Mouse (Mus musculus) macrophage (primary cell): ENCODE data around the gene Tcf23. TPM values are rescaled to one million over a fixed set of nuclear protein-coding genes. Genes with fewer than 3 reads are reported as not detected.

Source experiments
- H3K27ac ChIP-seq: fragments of 350-480 bp; formaldehyde crosslinking; 2 replicates; pipeline ENCODE4 v1.9.0; 2021
- H3K36me3 ChIP-seq: fragments of 350-480 bp; formaldehyde crosslinking; 2 replicates; pipeline ENCODE4 v1.9.0; 2021; ENCODE audit errors: inconsistent target
- H3K4me3 ChIP-seq: fragments of 350-480 bp; formaldehyde crosslinking; 2 replicates; pipeline ENCODE4 v1.9.0; 2021; ENCODE audit errors: inconsistent target
- H3K79me2 ChIP-seq: fragments of 350-480 bp; formaldehyde crosslinking; 2 replicates; pipeline ENCODE4 v1.9.0; 2021; ENCODE audit errors: inconsistent target
- WGBS: methylation state at CpG from one replicate; pipeline ENCODE4 v1.1.7; 2026; ENCODE audit warnings: inconsistent platforms; ENCODE audit not compliant: missing documents; 5-methylcytosine and 5-hydroxymethylcytosine counted together
- polyA plus RNA-seq: library from polyadenylated mRNA; stranded (reverse); fragments of 250-400 nt; gene quantifications from 3 replicates; pipeline ENCODE4 v1.2.4, GENCODE M21; 2018; ENCODE audit warnings: inconsistent platforms

Gene Tcf23
- polyA plus RNA-seq, 1 experiment from 2014 or later = not detected

DNA sequence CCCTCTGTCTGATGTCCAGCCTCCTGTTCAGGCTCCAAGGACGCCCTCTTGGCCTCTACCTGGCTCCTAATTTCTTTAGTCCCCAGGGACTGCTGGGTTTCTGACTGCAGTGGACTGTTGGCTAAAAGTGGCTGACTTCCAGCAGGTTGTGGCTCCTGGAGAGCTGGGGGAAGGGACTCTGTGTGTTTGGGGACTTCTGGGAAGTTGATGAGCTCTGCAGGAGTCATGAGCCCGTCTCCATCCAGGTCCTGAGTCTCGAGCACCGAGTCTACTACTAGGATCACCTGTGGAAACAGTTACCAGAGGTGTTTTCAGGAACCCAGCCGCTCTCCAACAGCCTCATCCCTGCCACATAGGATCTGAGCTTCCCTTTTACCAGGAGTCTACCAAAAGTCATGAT, 34.8 kb upstream of the Tcf23 start:
- H3K79me2 ChIP-seq = no peaks in the 10 kb centered on the region
- no peak overlapping the region for H3K27ac ChIP-seq
- H3K4me3 ChIP-seq = no peak overlapping the region
- no peaks in the 10 kb centered on the region for H3K36me3 ChIP-seq
- WGBS = 81% methylated on average over 5 of the region's 5 CpGs

DNA sequence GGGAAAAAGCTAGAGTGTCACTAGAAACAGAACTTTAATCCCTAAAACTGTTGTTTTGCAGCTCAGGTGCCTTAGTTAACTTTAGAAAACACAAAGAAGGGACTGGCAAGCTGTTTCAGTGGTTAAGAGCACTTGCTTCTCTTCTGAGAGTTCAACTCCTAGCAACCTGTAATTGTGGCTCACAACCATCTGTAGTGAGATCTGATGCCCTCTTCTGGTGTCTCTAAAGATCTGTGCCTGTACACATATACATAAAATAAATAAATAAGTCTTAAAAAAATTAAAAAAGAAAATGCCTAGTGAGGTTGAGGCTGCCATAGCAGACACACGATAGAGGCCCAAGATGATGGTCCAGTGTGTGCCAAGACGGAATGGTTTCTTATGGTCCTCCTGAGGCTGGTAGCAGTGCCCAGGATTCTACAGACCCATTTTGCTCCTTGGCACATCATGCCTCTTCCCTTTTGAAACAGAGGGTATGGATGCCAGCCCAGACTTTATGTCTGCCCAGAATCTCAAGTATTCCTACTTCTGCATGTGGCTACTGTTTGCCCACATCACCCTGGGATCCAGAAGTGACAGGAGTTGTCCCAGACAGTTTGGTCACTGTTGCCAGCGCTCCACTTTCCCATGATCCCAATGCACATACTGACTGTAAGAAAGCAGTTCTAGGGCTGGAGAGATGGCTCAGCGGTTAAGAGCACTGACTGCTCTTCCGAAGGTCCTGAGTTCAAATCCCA, 33.6 kb upstream of the Tcf23 start:
- no peaks in the 10 kb centered on the region for H3K36me3 ChIP-seq
- H3K4me3 ChIP-seq = no peak overlapping the region
- WGBS = 94% methylated on average over 5 of the region's 5 CpGs
- H3K27ac ChIP-seq = no peak overlapping the region
- H3K79me2 ChIP-seq = no peaks in the 10 kb centered on the region

DNA sequence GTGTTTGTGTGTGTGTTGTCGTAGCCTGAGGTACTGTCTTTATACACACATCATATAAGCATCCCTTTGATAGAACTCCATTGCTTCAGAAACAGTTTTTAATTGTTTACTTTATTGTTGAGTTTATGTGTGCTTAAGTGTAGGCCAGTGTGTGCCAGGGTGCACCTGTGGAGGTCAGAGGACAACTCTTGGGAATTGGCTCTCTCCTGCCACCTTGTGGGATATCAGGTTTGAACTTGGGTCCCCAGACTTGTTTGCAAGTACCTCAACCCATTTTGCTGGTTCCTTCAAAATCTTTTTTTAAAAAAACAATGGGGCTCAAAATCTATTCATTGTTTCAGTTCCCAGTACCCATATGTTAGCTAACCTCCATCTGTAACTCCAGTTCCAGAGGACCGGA, 25.5 kb upstream of the Tcf23 start:
- Histone ChIP-seq H3K4me3 (no peak overlapping the region), H3K79me2 (no peaks in the 10 kb centered on the region), H3K36me3 (no peaks in the 10 kb centered on the region), H3K27ac (no peak overlapping the region)
- WGBS = 94% methylated on average over 2 of the region's 2 CpGs

DNA sequence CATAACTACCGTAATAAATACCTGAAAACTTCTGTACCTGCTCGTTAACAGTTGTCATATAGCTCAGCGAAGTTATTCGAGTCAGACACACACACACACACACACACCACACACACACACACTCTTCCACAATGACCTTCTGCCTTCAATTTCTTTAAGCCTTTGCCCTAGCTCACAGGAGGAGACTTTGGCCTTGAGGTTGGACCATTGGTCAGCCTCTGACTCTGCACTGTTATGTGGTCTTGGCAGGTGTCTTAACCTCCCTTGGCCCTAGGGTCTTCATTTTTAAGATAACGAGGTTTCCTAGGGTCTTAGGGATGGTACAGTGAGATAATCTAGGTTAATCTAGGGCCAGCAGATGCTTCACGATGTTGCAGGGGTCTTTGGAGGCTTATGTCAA, 24.1 kb upstream of the Tcf23 start:
- no peak overlapping the region for H3K27ac ChIP-seq
- 97% methylated on average over 6 of the region's 6 CpGs for WGBS
- H3K36me3 ChIP-seq = no peaks in the 10 kb centered on the region
- no peak overlapping the region for H3K4me3 ChIP-seq
- no peaks in the 10 kb centered on the region for H3K79me2 ChIP-seq

DNA sequence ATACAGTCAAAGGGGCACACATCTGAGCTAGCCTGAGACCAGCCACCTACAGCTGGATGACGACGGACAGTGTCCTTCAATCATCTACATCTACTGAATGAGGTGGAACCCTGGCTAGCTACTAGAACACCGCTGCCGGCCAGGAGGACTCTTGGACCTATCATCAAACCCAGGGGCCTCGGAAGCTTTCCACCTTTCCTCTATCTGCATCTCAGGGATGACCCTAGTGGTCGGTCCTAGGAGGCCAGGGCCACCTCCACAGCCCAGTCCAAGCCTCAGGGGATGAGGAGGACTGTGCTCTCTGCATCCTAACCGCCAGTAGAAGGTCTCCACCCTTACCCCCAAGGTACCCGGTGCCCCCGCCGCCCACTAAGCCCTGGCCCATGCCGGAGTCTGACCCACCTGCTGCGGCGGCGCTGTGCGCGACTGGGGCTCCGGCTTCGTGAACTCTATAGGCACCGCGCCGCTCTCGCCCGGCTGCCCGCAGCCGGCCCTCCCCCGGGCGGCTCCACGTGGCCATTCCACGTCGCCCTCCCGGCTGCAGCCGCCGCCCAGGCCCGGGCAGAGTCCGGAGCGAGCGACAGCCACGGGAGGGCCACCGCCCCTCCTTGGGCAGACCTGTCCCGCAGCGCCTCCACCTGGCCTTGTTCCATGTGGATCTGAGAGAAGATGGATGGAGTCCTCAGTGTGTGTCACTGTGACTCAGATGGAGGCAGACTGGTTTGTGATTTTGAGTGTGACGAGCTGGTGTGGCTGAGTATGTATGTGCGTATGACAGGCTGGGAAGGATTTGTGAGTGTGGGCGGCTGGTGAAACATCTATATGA, 23.3 kb upstream of the Tcf23 start, which contains the start of gene Cgref1:
Cgref1 (minus strand) TSS at position 636 of the 826 bp plus-strand sequence.
- Histone ChIP-seq H3K79me2 (no peaks in the 10 kb centered on the region; the same call in 1 of the 2 replicates), H3K27ac (no peak within 1 kb of the TSS), H3K36me3 (no peaks in the 10 kb centered on the region), H3K4me3 (no peak within 1 kb of the TSS)
- 17% methylated on average over 40 of the region's 44 CpGs for WGBS

DNA sequence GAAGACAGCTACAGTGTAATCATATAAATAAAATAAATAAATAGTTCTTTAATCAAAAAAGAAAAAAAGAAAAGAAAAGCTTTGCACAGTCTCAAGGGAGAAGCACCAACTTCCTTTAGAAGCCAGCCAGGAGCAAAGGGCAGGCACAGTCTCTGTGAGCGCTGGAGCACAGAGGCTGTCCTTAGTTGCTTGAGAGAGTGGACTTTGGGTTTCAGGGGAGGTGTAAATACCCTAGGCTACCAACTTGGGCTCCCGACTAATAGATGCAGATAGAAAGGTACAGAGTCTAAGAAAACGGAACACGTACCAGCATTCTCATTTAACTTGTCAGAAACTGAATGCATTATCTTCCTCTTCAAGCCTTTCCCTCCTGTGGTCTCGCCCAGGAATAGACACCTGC, 19.8 kb upstream of the Tcf23 start:
- WGBS = 89% methylated on average over 5 of the region's 5 CpGs
- Histone ChIP-seq H3K36me3 (peaks cover 5% of the 10 kb centered on the region; the same call in 1 of the 2 replicates), H3K4me3 (no peak overlapping the region), H3K79me2 (no peaks in the 10 kb centered on the region; the same call in 1 of the 2 replicates), H3K27ac (no peak overlapping the region)

DNA sequence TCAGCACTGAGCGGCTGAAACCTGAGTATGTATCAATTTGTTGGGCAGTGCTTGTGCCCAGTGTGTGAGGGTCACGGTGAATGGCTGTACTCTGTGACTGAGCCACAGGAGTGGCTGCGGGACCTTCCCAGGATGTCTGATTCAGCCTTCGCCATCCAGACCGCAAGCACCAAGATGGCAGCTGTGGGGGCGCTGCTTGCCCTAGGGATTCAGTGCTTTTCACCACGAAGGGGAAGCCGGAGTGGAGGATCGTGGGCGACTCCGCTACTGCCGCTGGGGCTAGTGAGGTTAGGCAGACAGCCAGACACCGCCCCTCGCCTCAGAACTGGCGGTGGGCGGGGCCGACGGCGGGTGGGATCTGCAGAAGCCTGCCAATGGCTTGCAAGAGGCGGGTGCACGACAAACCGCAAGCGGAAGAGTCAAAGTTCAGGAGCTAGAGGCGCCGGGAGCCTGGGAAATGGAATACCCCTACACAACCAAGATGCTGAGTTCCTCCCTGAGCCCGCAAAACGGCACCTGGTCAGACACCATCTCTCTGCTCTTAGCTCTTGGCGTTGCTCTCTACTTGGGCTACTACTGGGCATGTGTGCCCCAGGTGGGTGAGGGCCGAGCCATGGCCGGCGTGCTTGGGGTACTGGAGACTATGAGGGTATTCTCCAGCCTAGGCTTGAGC, 18.7 kb upstream of the Tcf23 start:
- H3K4me3 ChIP-seq = peak overlapping the region; percentile 73
- WGBS = under 1% methylated on average over 30 of the region's 31 CpGs
- peak overlapping the region; percentile 48 for H3K27ac ChIP-seq
- H3K36me3 ChIP-seq = peaks cover 16% of the 10 kb centered on the region; the same call in 1 of the 2 replicates
- no peaks in the 10 kb centered on the region; the same call in 1 of the 2 replicates for H3K79me2 ChIP-seq

DNA sequence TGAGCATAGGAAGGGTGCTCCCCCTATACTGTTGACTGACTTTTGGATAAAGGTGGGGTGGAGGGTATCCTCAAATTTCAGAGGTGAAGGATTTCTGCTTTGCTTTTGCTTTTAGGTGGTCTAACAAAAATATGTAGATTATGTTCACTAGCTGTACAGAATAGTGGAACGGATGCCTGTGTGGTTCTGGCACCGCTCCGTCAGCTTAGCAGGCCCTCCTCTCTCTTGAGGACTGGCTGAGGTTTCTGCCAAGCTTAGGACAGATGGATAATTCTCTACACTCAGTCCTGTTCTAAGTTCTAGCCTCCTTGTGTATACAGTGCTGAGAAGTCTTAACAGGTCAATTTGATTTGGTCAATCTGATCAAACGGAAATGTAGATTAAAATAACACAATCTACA, 18.0 kb upstream of the Tcf23 start:
- Histone ChIP-seq H3K79me2 (no peaks in the 10 kb centered on the region; the same call in 1 of the 2 replicates), H3K27ac (peak overlapping the region; percentile 35; the same call in 1 of the 2 replicates), H3K4me3 (peak overlapping the region; percentile 73), H3K36me3 (peaks cover 23% of the 10 kb centered on the region; the same call in 1 of the 2 replicates)
- 82% methylated on average over 4 of the region's 4 CpGs for whole genome bisulfite sequencing

DNA sequence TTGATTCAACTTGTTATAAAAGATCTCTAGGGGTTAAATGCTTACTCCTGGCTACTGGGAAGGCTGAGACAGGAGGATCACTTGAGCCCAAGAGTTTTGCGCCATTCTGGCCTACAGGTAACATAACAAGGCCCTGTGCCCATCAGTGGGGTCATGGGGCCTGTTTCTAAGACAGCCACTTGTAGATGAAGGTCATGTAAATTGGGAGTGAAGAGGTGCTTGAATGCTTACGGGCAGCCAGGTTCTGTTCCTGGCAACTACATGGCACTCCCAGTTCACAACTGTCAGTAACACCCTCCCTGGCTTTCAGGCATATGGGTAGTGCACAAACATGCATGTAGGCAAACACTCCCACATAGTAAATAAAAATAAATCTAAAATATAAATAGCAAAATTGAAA, 17.5 kb upstream of the Tcf23 start:
- Histone ChIP-seq H3K27ac (no peak overlapping the region), H3K79me2 (no peaks in the 10 kb centered on the region; the same call in 1 of the 2 replicates), H3K4me3 (no peak overlapping the region), H3K36me3 (peaks cover 28% of the 10 kb centered on the region)
- 100% methylated on average over 2 of the region's 2 CpGs for WGBS

DNA sequence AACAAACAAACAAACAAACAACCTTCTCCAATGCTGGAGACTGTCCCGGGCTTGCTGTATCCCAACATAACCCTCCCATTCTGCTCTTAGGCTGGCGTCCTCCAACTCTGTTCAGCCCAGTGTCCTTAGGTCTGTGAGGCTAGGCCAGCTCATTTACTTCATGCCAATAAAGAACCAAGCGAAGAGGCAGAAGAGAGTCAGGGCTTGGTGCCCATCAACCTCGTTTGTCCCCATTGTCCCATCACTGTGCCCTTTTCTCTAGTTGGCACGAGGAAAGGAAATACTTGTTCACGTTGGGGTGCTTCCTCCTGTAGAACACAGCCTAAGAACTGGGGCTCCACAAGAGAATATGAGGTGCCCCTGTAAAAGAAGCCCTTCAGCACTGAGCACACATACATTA, 16.8 kb upstream of the Tcf23 start:
- H3K36me3 ChIP-seq = peaks cover 30% of the 10 kb centered on the region
- 89% methylated on average over 6 of the region's 6 CpGs for WGBS
- H3K79me2 ChIP-seq = no peaks in the 10 kb centered on the region; the same call in 1 of the 2 replicates
- no peak overlapping the region for H3K4me3 ChIP-seq
- H3K27ac ChIP-seq = no peak overlapping the region

DNA sequence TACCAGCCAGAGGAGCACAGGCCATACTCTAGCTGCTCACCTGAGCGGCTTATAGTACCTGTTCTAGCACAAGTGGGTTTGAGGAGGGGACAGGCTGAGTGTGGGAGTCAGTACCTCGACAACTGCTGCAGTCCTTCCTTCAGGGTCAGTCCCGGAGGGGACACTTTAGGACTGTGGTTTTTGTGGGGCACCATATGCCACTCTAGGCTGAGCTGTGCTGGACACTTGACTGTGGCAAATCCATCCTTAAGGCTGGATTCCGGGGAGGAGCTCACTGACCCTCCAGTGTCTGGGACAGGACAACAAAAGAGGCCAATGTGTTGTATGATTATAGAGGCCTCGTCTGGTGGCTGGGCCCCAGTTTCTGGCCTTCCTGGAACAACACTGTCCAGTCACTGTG, 15.9 kb upstream of the Tcf23 start:
- Histone ChIP-seq H3K27ac (no peak overlapping the region), H3K79me2 (peaks cover 3% of the 10 kb centered on the region), H3K4me3 (no peak overlapping the region), H3K36me3 (peaks cover 32% of the 10 kb centered on the region)
- 88% methylated on average over 5 of the region's 5 CpGs for WGBS

DNA sequence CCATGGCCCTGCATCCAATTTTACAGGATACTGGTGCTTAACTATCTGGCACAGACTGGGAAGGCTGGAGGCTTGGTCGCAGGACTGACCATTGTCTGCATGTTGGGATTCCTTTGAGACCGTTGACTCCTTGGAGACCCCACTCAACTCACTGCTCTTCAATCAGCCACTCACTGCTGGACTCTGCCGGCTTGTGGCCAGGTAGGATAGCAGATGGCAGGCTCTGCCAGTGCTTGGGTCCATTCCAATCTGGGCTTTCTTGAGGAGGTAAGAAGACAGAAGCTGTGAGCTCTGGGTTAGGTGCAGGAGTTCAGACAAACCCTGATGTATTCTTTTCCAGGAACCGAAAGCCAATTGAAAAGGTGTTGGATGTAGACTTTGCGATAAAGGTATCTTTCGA, 14.4 kb upstream of the Tcf23 start:
- H3K79me2 ChIP-seq = peaks cover 18% of the 10 kb centered on the region
- over 99% methylated on average over 6 of the region's 6 CpGs for WGBS
- peaks cover 43% of the 10 kb centered on the region for H3K36me3 ChIP-seq
- no peak overlapping the region for H3K27ac ChIP-seq
- H3K4me3 ChIP-seq = no peak overlapping the region

DNA sequence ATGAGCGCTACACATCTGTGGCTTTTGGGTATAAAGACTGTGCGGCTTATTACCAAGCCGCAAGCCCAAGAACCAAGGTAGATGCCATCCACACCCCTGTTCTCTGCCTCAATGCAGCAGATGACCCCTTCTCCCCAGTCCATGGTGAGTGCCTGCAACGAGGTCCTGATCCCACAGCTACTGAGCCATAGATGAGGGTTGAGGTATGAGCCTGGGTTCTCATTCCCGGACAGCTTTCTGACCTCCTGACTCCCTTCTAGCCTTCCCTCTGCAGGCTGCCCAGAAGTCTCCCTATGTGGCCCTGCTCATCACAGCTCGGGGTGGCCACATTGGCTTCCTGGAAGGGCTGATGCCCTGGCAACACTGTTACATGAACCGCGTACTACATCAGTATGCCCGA, 13.9 kb upstream of the Tcf23 start:
- Histone ChIP-seq H3K4me3 (no peak overlapping the region), H3K36me3 (peaks cover 43% of the 10 kb centered on the region), H3K79me2 (peaks cover 23% of the 10 kb centered on the region), H3K27ac (no peak overlapping the region)
- WGBS = 95% methylated on average over 9 of the region's 9 CpGs

DNA sequence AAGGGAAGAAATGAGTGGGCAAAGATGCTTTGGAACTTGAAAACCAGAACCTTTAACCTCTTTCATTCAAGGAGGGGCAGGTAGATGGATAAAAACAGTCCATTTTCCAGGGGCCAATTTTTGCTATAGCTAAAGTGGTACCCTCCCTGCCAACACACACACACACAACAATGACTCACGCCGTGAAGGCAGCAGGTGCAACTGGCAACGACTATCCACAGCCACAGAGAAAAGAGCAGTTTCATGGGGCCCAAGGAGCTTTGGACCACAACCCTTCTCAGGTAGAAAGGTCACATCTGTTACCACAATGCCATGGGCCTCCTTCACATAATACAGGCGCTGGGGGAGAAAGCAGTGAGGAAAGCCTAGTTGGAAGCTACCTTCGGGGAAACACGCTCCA, 12.7 kb upstream of the Tcf23 start:
- Histone ChIP-seq H3K4me3 (no peak overlapping the region), H3K27ac (no peak overlapping the region), H3K36me3 (peaks cover 43% of the 10 kb centered on the region), H3K79me2 (peaks cover 27% of the 10 kb centered on the region)
- WGBS = 98% methylated on average over 6 of the region's 6 CpGs
